Mouse (Mus musculus): ENCODE measurements around the gene Ranbp17. TPM values are rescaled to one million over a fixed set of nuclear protein-coding genes. Genes with fewer than 3 reads are reported as not detected.

Gene Ranbp17
- polyA plus RNA-seq, 1 experiment from 2014 or later = 9.0 TPM

DNA sequence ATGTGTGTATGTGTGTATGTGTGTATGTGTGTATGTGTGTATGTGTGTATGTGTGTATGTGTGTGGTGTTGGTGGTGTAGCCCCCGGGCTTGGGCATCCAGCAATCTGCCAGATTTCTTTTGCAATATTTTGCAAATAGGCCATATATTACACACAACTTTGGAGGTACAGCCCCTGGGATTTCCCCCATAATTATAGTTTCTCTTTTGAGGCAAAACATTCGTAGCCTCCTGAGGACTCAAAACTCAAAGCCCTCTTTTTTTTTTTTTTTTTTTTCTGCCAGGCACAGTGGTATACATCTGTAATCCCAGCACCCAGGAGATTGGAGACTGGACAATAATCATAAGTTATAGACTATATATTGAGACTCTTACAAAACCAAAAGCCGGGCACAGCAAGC lies 331.7 kb downstream of the Ranbp17 start:
- no peak overlapping the region for H3K27ac ChIP-seq
- WGBS = 85% methylated on average over 3 of the region's 3 CpGs
- no peak overlapping the region for H3K4me3 ChIP-seq (replicated peaks)
- no peaks in the 10 kb centered on the region for H3K36me3 ChIP-seq
- peaks cover 51% of the 10 kb centered on the region for H3K27me3 ChIP-seq
- no peak overlapping the region for H3K4me2 ChIP-seq (replicated peaks)
- no peaks in the 10 kb centered on the region for H3K9me3 ChIP-seq
- ATAC-seq = no peak
- peaks cover 11% of the 10 kb centered on the region for H3K4me1 ChIP-seq (replicated peaks)
- no peak overlapping the region for H3K9ac ChIP-seq (replicated peaks)

DNA sequence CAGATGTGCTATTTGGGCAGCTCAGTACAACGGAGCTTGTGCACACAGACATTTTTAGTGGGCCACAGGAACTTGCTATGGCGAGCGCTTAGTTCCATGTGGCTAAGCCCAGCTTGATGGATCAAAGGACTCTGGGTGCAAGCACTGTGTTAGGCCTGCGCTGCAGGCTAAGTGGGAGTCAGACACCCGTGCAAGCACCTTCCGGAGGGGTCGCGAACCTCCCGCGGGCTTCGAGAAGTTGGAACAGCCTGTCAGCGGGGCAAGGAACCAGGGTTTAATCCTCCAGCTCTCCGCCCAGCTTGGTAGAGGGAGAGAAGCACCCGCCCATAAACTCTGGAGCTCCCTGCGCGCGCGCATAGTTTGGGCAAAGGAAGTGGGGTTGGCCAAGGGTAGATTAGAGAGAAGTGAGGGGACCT lies 332.8 kb downstream of the Ranbp17 start:
- WGBS = under 1% methylated on average over 18 of the region's 18 CpGs
- peak; percentile 59; the same call in 1 of the 2 replicates for ATAC-seq
- Histone ChIP-seq H3K27me3 (peaks cover 51% of the 10 kb centered on the region), H3K4me3 (replicated peaks) (peak overlapping the region; percentile 9; the same call in 1 of the 2 replicates), H3K36me3 (no peaks in the 10 kb centered on the region), H3K27ac (no peak overlapping the region), H3K9me3 (no peaks in the 10 kb centered on the region), H3K9ac (replicated peaks) (peak overlapping the region; percentile 17; the same call in 1 of the 2 replicates), H3K4me2 (replicated peaks) (peak overlapping the region; percentile 47), H3K4me1 (replicated peaks) (peaks cover 11% of the 10 kb centered on the region)

DNA sequence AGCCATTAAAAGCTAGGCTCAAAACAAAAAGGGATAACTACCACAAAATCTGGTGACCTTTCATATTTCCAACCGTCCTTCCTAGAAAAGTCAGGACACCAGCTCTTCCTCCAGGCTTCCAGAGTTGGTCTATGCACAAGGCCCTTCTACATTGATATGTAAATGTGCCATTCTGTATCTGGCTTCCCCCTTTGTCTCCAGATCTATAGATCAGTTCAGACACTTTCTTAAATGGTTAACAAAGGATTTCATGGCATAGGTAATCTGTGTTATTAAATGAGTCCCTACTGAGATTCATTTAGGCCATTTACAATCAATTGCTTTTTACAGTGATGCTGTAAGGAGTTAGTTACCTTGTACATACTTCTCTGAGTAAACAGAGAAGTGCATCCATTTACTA lies 333.7 kb downstream of the Ranbp17 start:
- Histone ChIP-seq H3K4me1 (replicated peaks) (peaks cover 11% of the 10 kb centered on the region), H3K4me2 (replicated peaks) (no peak overlapping the region), H3K27ac (no peak overlapping the region), H3K9ac (replicated peaks) (no peak overlapping the region), H3K36me3 (no peaks in the 10 kb centered on the region), H3K27me3 (peaks cover 56% of the 10 kb centered on the region), H3K9me3 (no peaks in the 10 kb centered on the region), H3K4me3 (replicated peaks) (no peak overlapping the region)
- WGBS = 11% methylated on average over 1 of the region's 1 CpGs
- ATAC-seq = no peak

DNA sequence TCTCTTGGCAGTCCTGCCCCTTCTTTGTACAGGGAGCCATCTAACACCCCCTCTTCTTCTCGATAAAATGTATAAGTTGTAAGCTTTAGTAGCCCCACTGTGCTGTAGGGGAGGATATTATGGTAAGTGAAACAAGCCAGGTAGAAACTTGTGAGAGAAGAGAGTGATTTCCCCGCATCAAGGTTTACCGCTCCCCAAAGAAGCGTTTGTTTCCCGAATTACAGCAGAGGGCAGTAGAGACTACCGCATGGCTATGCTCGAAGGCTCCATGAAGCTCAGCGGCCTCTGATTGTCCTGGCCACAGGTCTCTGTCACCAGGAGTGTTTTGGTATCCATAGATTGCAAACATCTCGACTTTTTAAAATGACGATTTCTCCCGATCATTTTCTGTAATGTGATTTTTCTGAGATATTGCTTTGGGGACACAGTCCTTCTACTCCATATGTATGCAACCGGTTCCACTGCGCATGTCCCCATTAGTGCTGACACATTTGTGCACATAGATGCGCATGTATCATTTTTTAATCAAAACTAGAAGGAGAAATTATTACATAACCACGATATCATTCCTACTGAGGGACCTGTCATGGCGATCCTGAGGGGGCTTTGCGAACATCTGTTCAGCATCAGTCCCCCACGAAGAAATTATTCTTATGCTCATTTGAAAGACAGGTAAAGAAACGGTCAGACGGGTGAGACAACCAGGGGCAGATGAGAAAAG lies 336.9 kb downstream of the Ranbp17 start:
- ATAC-seq = peak; percentile 78

DNA sequence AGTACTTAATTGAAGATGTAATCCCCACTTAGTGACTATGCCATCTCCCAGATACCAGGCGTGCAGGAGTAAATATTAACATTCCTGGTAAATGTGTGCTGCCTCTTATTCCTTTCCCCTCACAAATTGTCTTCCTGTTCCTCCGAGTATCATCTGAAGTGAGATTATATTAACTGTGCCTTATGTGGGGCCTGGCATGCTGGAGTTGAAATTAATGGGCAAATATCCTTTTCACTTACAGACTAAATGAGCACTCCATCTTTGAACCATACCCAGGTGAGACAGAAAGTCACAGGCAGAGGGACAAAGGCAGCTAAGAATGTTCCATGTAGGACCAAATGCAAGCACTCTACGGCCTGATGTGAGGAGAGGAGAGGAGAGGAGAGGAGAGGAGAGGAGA lies 337.8 kb downstream of the Ranbp17 start:
- H3K4me1 ChIP-seq (replicated peaks) = peaks cover 7% of the 10 kb centered on the region
- H3K36me3 ChIP-seq = no peaks in the 10 kb centered on the region
- H3K27ac ChIP-seq = no peak overlapping the region
- H3K9me3 ChIP-seq = no peaks in the 10 kb centered on the region
- H3K4me2 ChIP-seq (replicated peaks) = no peak overlapping the region
- H3K4me3 ChIP-seq (replicated peaks) = no peak overlapping the region
- WGBS = 67% methylated on average over 2 of the region's 3 CpGs
- peaks cover 40% of the 10 kb centered on the region for H3K27me3 ChIP-seq
- no peak for ATAC-seq
- H3K9ac ChIP-seq (replicated peaks) = no peak overlapping the region

More for the DNA sequence above, 336.9 kb downstream of the Ranbp17 start:
- H3K36me3 ChIP-seq = no peaks in the 10 kb centered on the region
- H3K27ac ChIP-seq = no peak overlapping the region
- no peaks in the 10 kb centered on the region for H3K9me3 ChIP-seq
- H3K9ac ChIP-seq (replicated peaks) = no peak overlapping the region
- peaks cover 49% of the 10 kb centered on the region for H3K27me3 ChIP-seq
- 33% methylated on average over 20 of the region's 20 CpGs for WGBS
- no peak overlapping the region for H3K4me3 ChIP-seq (replicated peaks)
- H3K4me2 ChIP-seq (replicated peaks) = no peak overlapping the region
- H3K4me1 ChIP-seq (replicated peaks) = peaks cover 11% of the 10 kb centered on the region

DNA sequence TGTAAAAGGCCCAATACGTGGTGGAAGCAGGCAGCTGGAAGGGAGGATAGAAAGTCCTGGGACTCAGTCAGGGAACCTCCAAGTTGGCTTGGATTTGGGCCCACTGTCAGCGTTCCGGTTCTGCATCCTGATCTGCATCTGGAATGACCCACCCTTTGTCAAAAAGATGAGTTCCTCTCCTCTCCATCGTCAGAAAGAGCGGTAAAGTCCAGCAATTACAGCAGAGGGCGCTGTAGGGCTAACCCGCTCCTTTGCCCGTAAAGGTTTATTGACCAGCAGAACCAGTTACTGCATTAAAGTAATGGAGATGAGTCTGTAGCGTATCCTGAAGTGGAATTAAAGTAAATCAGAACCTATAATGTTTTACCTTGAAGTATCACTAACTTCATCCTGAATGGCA lies 343.1 kb downstream of the Ranbp17 start:
- 14% methylated on average over 9 of the region's 9 CpGs for WGBS

DNA sequence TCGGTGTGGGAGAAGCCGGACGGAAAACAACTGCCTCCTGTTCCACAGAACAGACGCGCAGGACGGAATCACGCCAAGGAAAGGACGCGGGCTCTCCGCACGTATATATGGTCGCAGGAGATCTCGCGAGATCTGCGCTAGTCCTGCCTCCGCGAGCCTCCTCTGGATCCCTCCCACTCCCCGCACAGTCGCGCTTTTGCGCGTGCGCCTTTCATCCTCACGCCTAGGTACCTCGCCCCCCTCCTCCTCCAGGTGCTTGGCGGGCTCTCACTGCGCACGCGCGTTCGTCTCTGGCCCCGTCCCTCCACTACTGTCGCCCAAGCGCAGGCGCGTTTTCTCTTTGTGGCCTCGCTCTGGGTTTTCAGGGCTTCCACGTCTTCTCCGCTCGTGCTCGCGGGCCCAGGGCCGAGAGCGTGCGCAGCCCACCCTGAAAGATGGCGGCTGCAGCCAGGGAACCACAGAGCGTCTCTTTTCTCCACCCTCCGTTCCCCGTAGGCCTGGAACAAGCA lies 350.5 kb downstream of the Ranbp17 start, which contains the start of gene Npm1:
Gene Npm1, minus strand, starts transcription at position 209 of the 509 bp plus-strand sequence.
- H3K4me1 ChIP-seq (replicated peaks) = peaks cover 17% of the 10 kb centered on the region
- peak within 1 kb of the TSS; percentile 85 for H3K4me2 ChIP-seq (replicated peaks)
- H3K9ac ChIP-seq (replicated peaks) = peak within 1 kb of the TSS; percentile 98
- ATAC-seq = peak; percentile 97
- H3K27ac ChIP-seq = peak within 1 kb of the TSS; percentile 94
- peaks cover 28% of the 10 kb centered on the region for H3K36me3 ChIP-seq
- H3K4me3 ChIP-seq (replicated peaks) = peak within 1 kb of the TSS; percentile 99
- H3K9me3 ChIP-seq = no peaks in the 10 kb centered on the region
- WGBS = 5% methylated on average over 49 of the region's 49 CpGs
- H3K27me3 ChIP-seq = 0 out of 2 replicates have a peak, but pooled peaks cover 3% of the 10 kb centered on the region

More for the DNA sequence above, 343.1 kb downstream of the Ranbp17 start:
- no peaks in the 10 kb centered on the region for H3K36me3 ChIP-seq
- H3K9ac ChIP-seq (replicated peaks) = no peak overlapping the region
- H3K9me3 ChIP-seq = no peaks in the 10 kb centered on the region
- H3K4me3 ChIP-seq (replicated peaks) = no peak overlapping the region
- ATAC-seq = no peak
- H3K27me3 ChIP-seq = peaks cover 9% of the 10 kb centered on the region; the same call in 1 of the 2 replicates
- no peaks in the 10 kb centered on the region for H3K4me1 ChIP-seq (replicated peaks)
- no peak overlapping the region for H3K4me2 ChIP-seq (replicated peaks)
- no peak overlapping the region for H3K27ac ChIP-seq

DNA sequence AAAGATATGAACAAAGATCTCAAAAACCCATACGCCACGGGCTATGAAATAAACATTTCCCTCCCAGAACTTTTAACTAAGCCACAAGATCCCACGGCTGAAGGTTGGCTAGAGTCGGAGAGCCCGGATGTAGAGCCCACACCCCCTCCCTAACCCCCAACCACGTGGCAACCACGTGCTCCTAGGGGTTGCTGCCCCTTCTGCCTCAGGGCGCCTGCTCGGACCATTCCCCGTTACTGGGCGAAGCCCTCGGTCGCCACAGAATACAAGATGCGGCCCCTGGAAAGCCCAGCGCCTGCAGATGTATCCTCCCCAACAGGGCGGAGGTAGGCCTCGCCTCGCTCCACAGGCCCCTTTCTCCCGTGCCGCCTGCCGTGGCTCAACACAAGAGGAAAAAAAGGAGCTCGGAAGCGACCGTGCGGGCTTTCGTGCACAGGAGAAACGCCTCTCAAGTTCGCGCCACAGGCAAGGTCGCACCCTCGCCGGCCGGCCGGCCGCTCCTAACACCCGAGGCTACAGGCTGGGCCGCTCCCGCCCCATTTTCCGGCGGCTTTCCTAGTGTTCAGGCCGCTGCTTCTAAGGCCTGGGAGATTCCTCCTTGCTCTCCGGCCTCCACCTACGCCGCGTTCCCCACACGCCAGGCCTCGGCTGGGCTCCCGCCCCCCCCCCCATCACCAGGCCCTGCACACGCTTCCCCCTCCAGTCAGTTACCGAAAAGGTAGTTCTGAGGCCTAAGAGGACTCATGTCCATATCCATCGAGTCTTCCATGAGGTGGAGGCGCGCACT lies 351.1 kb downstream of the Ranbp17 start:
- Histone ChIP-seq H3K9me3 (no peaks in the 10 kb centered on the region), H3K4me1 (replicated peaks) (peaks cover 17% of the 10 kb centered on the region), H3K27ac (peak overlapping the region; percentile 91), H3K9ac (replicated peaks) (peak overlapping the region; percentile 98), H3K27me3 (0 out of 2 replicates have a peak, but pooled peaks cover 2% of the 10 kb centered on the region), H3K4me2 (replicated peaks) (peak overlapping the region; percentile 85), H3K4me3 (replicated peaks) (peak overlapping the region; percentile 99), H3K36me3 (peaks cover 34% of the 10 kb centered on the region)
- 3% methylated on average over 50 of the region's 53 CpGs for WGBS
- peak; percentile 68 for ATAC-seq

Other genes with a start within 250 kb of the Ranbp17 start
- not detected in 2 replicates for gene Gm12117, start 237.0 kb downstream of the Ranbp17 start, polyA plus RNA-seq (2015; fragmentation: Nextera tagmentation; extraction: Ambion mirVana)
- gene Gabrp, start 65.2 kb upstream of the Ranbp17 start, polyA plus RNA-seq (2015; fragmentation: Nextera tagmentation; extraction: Ambion mirVana) = not detected in 2 replicates
- not detected in 2 replicates for gene D130052B06Rik, start 85.6 kb upstream of the Ranbp17 start, polyA plus RNA-seq (2015; fragmentation: Nextera tagmentation; extraction: Ambion mirVana)